ENCODE assay signal across 8 mouse cellular contexts in the genomic region with DNA sequence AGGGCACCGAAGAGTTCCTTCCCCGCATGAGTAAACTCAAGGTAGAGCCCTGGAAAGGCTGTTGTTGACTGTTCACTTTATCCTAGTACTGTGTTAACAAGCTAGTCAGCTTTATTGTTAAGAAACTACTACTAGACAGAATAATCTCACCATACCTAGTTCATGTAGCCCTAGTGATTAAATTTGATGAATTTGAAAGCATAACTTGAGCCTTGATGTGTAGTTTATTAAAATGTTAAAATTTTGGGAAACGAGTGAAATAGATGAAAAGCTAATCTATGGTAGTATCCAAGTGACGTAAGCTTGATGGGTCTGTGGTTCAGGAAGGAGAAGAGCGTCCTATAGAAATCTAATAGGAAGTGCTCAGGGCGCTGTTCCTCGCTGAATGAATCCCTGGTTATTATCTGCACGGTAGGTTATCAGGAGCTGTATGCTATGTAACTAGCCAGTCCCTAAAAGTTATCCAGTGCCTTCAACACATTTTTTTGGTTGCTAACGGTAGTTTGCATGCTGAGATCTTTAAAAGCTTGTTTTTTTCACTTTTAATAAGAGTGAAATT. TPM values are rescaled to one million over a fixed set of nuclear protein-coding genes. Genes with fewer than 3 reads are reported as not detected.
DNase-seq lines count a peak whose midpoint lies in the region; ATAC-seq lines count a peak whose summit lies in the region.

No protein-coding gene starts in this region.

- no peaks in the 10 kb centered on the region for H3K27me3 ChIP-seq in lung, embryonic 15.5 days
- H3K27me3 ChIP-seq in intestine, embryonic 15.5 days (replicated peaks) = no peaks in the 10 kb centered on the region
- H3K27me3 ChIP-seq in neural tube, embryonic 12.5 days (replicated peaks) = no peaks in the 10 kb centered on the region

- H3K27ac ChIP-seq in lung, embryonic 15.5 days = peak overlapping the region; percentile 100
- peak overlapping the region; percentile 100 for H3K27ac ChIP-seq in intestine, embryonic 15.5 days
- no peak overlapping the region for H3K27ac ChIP-seq in neural tube, embryonic 12.5 days

- no peaks in the 10 kb centered on the region for H3K9me3 ChIP-seq in lung, embryonic 15.5 days
- no peaks in the 10 kb centered on the region for H3K9me3 ChIP-seq in intestine, embryonic 15.5 days
- no peaks in the 10 kb centered on the region for H3K9me3 ChIP-seq in neural tube, embryonic 12.5 days

- H3K4me2 ChIP-seq in lung, embryonic 15.5 days = peak overlapping the region; percentile 55
- H3K4me2 ChIP-seq in intestine, embryonic 15.5 days (replicated peaks) = peak overlapping the region; percentile 63
- H3K4me2 ChIP-seq in neural tube, embryonic 12.5 days (replicated peaks) = peak overlapping the region; percentile 65

- peaks cover 5% of the 10 kb centered on the region; the same call in 1 of the 2 replicates for H3K36me3 ChIP-seq in lung, embryonic 15.5 days
- H3K36me3 ChIP-seq in intestine, embryonic 15.5 days = no peaks in the 10 kb centered on the region
- H3K36me3 ChIP-seq in neural tube, embryonic 12.5 days = no peaks in the 10 kb centered on the region

- no peak for ATAC-seq in lung, embryonic 15.5 days (ENCODE audit: borderline replicate concordance, extremely low read depth, low FRiP score, low TSS enrichment)
- no peak for ATAC-seq in intestine, embryonic 15.5 days
- no peak for ATAC-seq in neural tube, embryonic 12.5 days (ENCODE audit: low FRiP score, low read depth)
- no peak for ATAC-seq in activated CD4-positive, CD25-positive, alpha-beta regulatory T cell, adult 4 months

- peaks cover 39% of the 10 kb centered on the region for H3K4me1 ChIP-seq in lung, embryonic 15.5 days
- peaks cover 16% of the 10 kb centered on the region for H3K4me1 ChIP-seq in intestine, embryonic 15.5 days (replicated peaks)
- peaks cover 38% of the 10 kb centered on the region for H3K4me1 ChIP-seq in neural tube, embryonic 12.5 days

- no peak for DNase-seq in lung, postnatal 4 days
- DNase-seq in embryo, embryonic 11 days = peak; percentile 11
- DNase-seq in layer of hippocampus, adult 9-10 months (ENCODE audit: low spot score) = no peak
- DNase-seq in gastrocnemius, postnatal 25 days = no peak

- H3K4me3 ChIP-seq in lung, embryonic 15.5 days = peak overlapping the region; percentile 99
- H3K4me3 ChIP-seq in intestine, embryonic 15.5 days (replicated peaks) = peak overlapping the region; percentile 88
- H3K4me3 ChIP-seq in neural tube, embryonic 12.5 days = peak overlapping the region; percentile 99

- 5% methylated on average over 9 of the region's 9 CpGs for WGBS in lung, embryonic 15.5 days
- 8% methylated on average over 9 of the region's 9 CpGs for WGBS in intestine, embryonic 15.5 days
- 32% methylated on average over 9 of the region's 9 CpGs for WGBS in neural tube, embryonic 12.5 days

- peak overlapping the region; percentile 96 for H3K9ac ChIP-seq in lung, embryonic 15.5 days
- peak overlapping the region; percentile 88 for H3K9ac ChIP-seq in intestine, embryonic 15.5 days
- peak overlapping the region; percentile 96 for H3K9ac ChIP-seq in neural tube, embryonic 12.5 days

RNA-seq across cellular contexts. Expression of a gene that starts 2.3 kb away (rescaled TPM):
- 19.3 and 21.6 TPM in 2 replicates for polyA plus RNA-seq in lung, embryonic 15.5 days (2015; fragmentation: Nextera tagmentation; extraction: Ambion mirVana)
- polyA plus RNA-seq in intestine, embryonic 15.5 days (2015; fragmentation: Nextera tagmentation; extraction: Ambion mirVana) = 15.3 and 15.7 TPM in 2 replicates
- polyA plus RNA-seq in neural tube, embryonic 12.5 days (2016; fragmentation: Nextera tagmentation; extraction: Ambion mirVana) = 18.4 and 19.8 TPM in 2 replicates
- 10 to 100 TPM; 23.9 to 25.4 TPM for total RNA-seq in gastrocnemius, postnatal 25 days (2021)
- 10 to 100 TPM; 16.8 to 18.1 TPM for polyA plus RNA-seq in activated CD4-positive, CD25-positive, alpha-beta regulatory T cell, adult 4 months (2017; shearing (Covaris generic))

RNA-seq across cellular contexts. Expression of a gene that starts 40.6 kb away (rescaled TPM):
- polyA plus RNA-seq in lung, embryonic 15.5 days (2015; fragmentation: Nextera tagmentation; extraction: Ambion mirVana) = 8.0 and 8.6 TPM in 2 replicates
- 5.5 and 6.3 TPM in 2 replicates for polyA plus RNA-seq in intestine, embryonic 15.5 days (2015; fragmentation: Nextera tagmentation; extraction: Ambion mirVana)
- 15.4 and 16.0 TPM in 2 replicates for polyA plus RNA-seq in neural tube, embryonic 12.5 days (2016; fragmentation: Nextera tagmentation; extraction: Ambion mirVana)
- total RNA-seq in gastrocnemius, postnatal 25 days (2021) = 1 to 10 TPM; 6.4 to 9.2 TPM
- 1 to 10 TPM; 2.2 to 4.4 TPM for polyA plus RNA-seq in activated CD4-positive, CD25-positive, alpha-beta regulatory T cell, adult 4 months (2017; shearing (Covaris generic))

RNA-seq across cellular contexts. Expression of a gene that starts 40.8 kb away (rescaled TPM):
- polyA plus RNA-seq in lung, embryonic 15.5 days (2015; fragmentation: Nextera tagmentation; extraction: Ambion mirVana) = 9.7 and 10.1 TPM in 2 replicates
- polyA plus RNA-seq in intestine, embryonic 15.5 days (2015; fragmentation: Nextera tagmentation; extraction: Ambion mirVana) = 7.3 and 10.1 TPM in 2 replicates
- 12.2 and 14.5 TPM in 2 replicates for polyA plus RNA-seq in neural tube, embryonic 12.5 days (2016; fragmentation: Nextera tagmentation; extraction: Ambion mirVana)
- 1 to 10 TPM; 5.8 to 6.3 TPM for total RNA-seq in gastrocnemius, postnatal 25 days (2021)
- 1 to 10 TPM in 1 of 2 experiments, under 1 TPM in 1; 0.51 to 1.3 TPM for polyA plus RNA-seq in activated CD4-positive, CD25-positive, alpha-beta regulatory T cell, adult 4 months (2017; shearing (Covaris generic))
